Mouse (Mus musculus): ENCODE results near the gene Gm12258.

DNA sequence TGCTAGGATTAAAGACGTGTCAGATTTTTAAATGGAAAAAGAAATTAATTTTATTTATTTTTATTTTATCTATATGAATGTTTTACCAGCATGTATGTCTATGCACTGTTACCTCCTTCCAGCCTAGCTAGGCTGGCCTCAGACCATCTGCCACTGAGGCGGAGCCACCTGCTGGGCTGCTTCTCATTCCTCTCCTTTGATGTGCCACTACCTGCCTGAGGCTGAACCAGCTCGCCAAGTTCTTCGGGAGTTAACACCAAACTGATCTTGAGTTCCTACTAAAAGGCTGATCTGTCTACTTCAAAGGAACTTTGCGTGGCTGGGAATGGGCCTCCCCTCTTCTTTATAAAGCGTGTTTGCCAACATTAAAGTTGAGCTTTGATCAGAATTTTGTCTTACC lies 47.5 kb downstream of the Gm12258 start:
- no peak for TF ChIP-seq CTCF (IDR thresholded peaks at IDR 0.05; ENCODE audit: insufficient read depth, low read depth, low read length)
- TF ChIP-seq POLR2A (IDR thresholded peaks at IDR 0.05; ENCODE audit: insufficient read depth, low read depth, low read length) = no peak
